Mouse (Mus musculus): ENCODE measurements around the gene 2010111I01Rik. TPM values are rescaled to one million over a fixed set of nuclear protein-coding genes. Genes with fewer than 3 reads are reported as not detected.
"Not testable (repeated sequence)": the region's sequence is repeated elsewhere in the genome, so short reads cannot be mapped to it uniquely, and the experiment has no call there.

2010111I01Rik gene
- polyA plus RNA-seq, 1 experiment, result 26.6 TPM

DNA sequence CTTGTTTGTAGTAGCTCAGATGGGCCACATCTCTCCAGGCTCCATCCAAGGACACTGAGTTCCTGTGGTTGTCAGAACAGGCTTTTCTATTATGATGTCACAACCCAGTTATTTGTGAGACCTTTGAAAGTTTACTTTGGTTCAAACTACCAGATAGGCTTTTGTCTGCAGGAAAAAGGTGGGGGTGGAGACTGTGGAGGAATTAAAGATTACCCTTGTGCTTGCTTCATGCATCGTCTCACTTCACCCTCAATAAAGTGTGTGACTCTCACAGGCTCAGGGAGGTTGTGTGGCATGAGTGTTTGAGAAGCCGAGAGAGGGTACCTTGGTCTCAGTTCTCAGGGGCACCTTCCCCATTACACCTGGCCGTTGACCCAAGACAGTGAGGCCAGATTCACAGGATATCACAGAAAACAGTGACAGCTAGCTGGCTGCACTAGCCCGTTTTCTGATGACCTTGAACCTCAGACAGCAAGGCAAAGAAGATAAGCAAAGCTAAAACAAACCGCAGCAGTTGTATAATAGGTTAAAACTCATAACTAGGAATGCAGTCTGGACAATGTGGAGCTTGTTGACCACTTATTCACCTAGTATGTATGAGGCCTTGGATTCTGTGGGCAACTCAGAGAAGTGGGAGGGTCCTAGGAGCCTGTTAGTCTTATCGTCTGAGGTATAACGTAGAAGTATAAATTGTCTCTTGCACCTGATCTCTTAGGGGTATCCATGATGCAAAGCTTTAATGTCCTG lies 266.4 kb downstream of the 2010111I01Rik start:
- no peaks in the 10 kb centered on the region for H3K27me3 ChIP-seq (ENCODE audit: control insufficient read depth, insufficient read depth, low read length)
- peak overlapping the region; percentile 27; the same call in 1 of the 2 replicates for H3K27ac ChIP-seq (ENCODE audit: control insufficient read depth, insufficient read depth, low read depth, low read length)
- no peak overlapping the region for H3K4me3 ChIP-seq (ENCODE audit: control insufficient read depth, low read depth, low read length)
- TF ChIP-seq CTCF (IDR thresholded peaks at IDR 0.05; ENCODE audit: control insufficient read depth, insufficient read depth, insufficient replicate concordance, low read depth, low read length), result no peak
- no peak for TF ChIP-seq POLR2A (IDR thresholded peaks at IDR 0.05; ENCODE audit: control insufficient read depth, low read depth, low read length)
- H3K36me3 ChIP-seq (ENCODE audit: control insufficient read depth, insufficient read depth, low read length), result no peaks in the 10 kb centered on the region
- peaks cover 2% of the 10 kb centered on the region; the same call in 1 of the 2 replicates for H3K4me1 ChIP-seq (ENCODE audit: control insufficient read depth, insufficient read depth, low read length)

GRCm38 (mm10) chr13:63231702-63232070 lies 267.0 kb downstream of the 2010111I01Rik start:
- Histone ChIP-seq H3K4me3 (ENCODE audit: control insufficient read depth, low read depth, low read length) (no peak overlapping the region), H3K4me1 (ENCODE audit: control insufficient read depth, insufficient read depth, low read length) (peaks cover 2% of the 10 kb centered on the region; the same call in 1 of the 2 replicates), H3K27me3 (ENCODE audit: control insufficient read depth, insufficient read depth, low read length) (no peaks in the 10 kb centered on the region), H3K36me3 (ENCODE audit: control insufficient read depth, insufficient read depth, low read length) (no peaks in the 10 kb centered on the region), H3K27ac (ENCODE audit: control insufficient read depth, insufficient read depth, low read depth, low read length) (peak overlapping the region; percentile 27; the same call in 1 of the 2 replicates)
- TF ChIP-seq CTCF (IDR thresholded peaks at IDR 0.05; ENCODE audit: control insufficient read depth, insufficient read depth, insufficient replicate concordance, low read depth, low read length), result no peak
- TF ChIP-seq POLR2A (IDR thresholded peaks at IDR 0.05; ENCODE audit: control insufficient read depth, low read depth, low read length), result no peak

GRCm38 (mm10) chr13:63232558-63232957 lies 267.9 kb downstream of the 2010111I01Rik start:
- Histone ChIP-seq H3K27ac (ENCODE audit: control insufficient read depth, insufficient read depth, low read depth, low read length) (no peak overlapping the region; the same call in 1 of the 2 replicates), H3K27me3 (ENCODE audit: control insufficient read depth, insufficient read depth, low read length) (no peaks in the 10 kb centered on the region)
- TF ChIP-seq POLR2A (IDR thresholded peaks at IDR 0.05; ENCODE audit: control insufficient read depth, low read depth, low read length), result no peak
- TF ChIP-seq CTCF (IDR thresholded peaks at IDR 0.05; ENCODE audit: control insufficient read depth, insufficient read depth, insufficient replicate concordance, low read depth, low read length), result no peak

DNA sequence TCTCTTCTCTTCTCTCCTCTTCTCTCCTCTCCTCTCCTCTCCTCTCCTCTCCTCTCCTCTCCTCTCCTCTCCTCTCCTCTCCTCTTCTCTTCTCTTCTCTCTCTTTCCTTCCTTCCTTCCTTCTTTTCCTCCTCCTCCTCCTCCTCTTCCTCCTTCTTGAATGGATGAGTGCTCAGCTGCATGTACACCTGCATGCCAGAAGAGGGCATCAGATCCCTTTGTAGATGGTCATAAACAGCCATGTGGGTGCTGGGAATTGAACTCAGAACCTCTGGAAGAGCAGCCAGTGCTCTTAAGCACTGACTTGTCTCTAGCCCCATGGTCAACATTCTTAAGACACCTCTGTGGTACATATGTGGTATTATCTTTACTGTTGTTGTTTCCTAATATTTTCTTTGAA lies 269.8 kb downstream of the 2010111I01Rik start:
- not testable (repeated sequence) for H3K4me3 ChIP-seq (ENCODE audit: control insufficient read depth, low read depth, low read length); H3K27ac ChIP-seq (ENCODE audit: control insufficient read depth, insufficient read depth, low read depth, low read length); H3K36me3 ChIP-seq (ENCODE audit: control insufficient read depth, insufficient read depth, low read length); H3K4me1 ChIP-seq (ENCODE audit: control insufficient read depth, insufficient read depth, low read length); H3K27me3 ChIP-seq (ENCODE audit: control insufficient read depth, insufficient read depth, low read length)

More at GRCm38 (mm10) chr13:63232558-63232957, 267.9 kb downstream of the 2010111I01Rik start:
- Histone ChIP-seq H3K4me1 (ENCODE audit: control insufficient read depth, insufficient read depth, low read length) (peaks cover 2% of the 10 kb centered on the region; the same call in 1 of the 2 replicates), H3K36me3 (ENCODE audit: control insufficient read depth, insufficient read depth, low read length) (no peaks in the 10 kb centered on the region), H3K4me3 (ENCODE audit: control insufficient read depth, low read depth, low read length) (no peak overlapping the region)

DNA sequence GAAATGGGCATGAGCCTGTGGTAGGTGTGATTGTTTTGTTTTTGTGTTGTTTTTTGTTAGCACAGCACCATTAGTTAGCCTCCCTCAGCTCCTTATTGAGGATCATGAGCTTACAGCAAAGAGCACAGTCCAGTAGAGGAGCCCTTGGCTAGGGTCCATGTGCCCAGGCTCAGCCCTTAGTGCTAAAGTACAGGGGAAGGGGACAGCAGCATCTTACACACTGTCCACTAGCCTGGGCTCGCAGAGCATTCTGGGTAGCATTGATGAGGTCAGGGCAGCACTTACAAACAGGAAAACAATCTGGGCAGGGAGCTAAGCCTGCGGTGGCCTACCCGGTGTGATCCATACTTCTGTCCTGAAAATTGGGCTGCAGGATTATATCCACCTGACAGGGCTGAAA lies 270.9 kb downstream of the 2010111I01Rik start:
- no peak for TF ChIP-seq CTCF (IDR thresholded peaks at IDR 0.05; ENCODE audit: control insufficient read depth, insufficient read depth, insufficient replicate concordance, low read depth, low read length)
- no peak for TF ChIP-seq POLR2A (IDR thresholded peaks at IDR 0.05; ENCODE audit: control insufficient read depth, low read depth, low read length)
- Histone ChIP-seq H3K4me1 (ENCODE audit: control insufficient read depth, insufficient read depth, low read length) (peaks cover 5% of the 10 kb centered on the region), H3K4me3 (ENCODE audit: control insufficient read depth, low read depth, low read length) (no peak overlapping the region), H3K27ac (ENCODE audit: control insufficient read depth, insufficient read depth, low read depth, low read length) (no peak overlapping the region), H3K36me3 (ENCODE audit: control insufficient read depth, insufficient read depth, low read length) (no peaks in the 10 kb centered on the region), H3K27me3 (ENCODE audit: control insufficient read depth, insufficient read depth, low read length) (no peaks in the 10 kb centered on the region)

DNA sequence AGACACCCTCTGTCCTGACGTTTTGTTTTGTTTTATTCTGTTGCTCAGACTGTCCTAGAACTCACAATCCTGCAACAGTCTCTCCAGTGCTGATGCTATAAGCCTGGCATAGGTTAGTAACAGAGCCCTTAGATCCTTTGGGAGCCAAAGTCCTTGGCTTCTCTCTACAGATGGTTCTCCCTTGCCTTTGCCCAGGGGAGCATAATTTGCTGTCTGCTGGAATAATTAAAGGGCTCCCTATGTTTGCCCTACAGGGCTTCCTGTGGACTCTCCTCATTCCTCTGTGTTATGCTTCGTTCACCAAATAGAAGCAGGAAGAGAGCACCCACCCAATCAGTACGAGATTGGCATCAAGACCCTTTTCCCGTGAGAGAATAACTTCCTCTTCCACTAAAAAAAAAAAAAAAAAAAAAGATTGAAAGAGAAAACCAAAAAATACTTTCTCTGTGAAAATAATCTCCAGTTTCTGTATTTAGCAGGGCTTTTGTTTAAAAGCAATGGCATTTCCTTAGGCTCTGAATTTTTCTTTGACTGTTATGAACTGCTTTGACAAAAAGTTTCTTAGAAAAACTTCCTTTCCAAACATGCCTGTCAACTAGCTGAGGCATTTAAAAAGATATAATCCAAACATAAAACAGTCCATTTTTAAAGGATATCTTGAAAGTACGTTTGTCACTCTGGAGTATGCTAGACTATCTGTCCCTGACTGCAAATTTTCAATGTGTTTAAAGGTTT lies 271.6 kb downstream of the 2010111I01Rik start:
- Histone ChIP-seq H3K36me3 (ENCODE audit: control insufficient read depth, insufficient read depth, low read length) (no peaks in the 10 kb centered on the region), H3K27me3 (ENCODE audit: control insufficient read depth, insufficient read depth, low read length) (no peaks in the 10 kb centered on the region), H3K4me1 (ENCODE audit: control insufficient read depth, insufficient read depth, low read length) (peaks cover 5% of the 10 kb centered on the region), H3K4me3 (ENCODE audit: control insufficient read depth, low read depth, low read length) (no peak overlapping the region), H3K27ac (ENCODE audit: control insufficient read depth, insufficient read depth, low read depth, low read length) (no peak overlapping the region)
- TF ChIP-seq POLR2A (IDR thresholded peaks at IDR 0.05; ENCODE audit: control insufficient read depth, low read depth, low read length) (no peak), CTCF (IDR thresholded peaks at IDR 0.05; ENCODE audit: control insufficient read depth, insufficient read depth, insufficient replicate concordance, low read depth, low read length) (no peak)

DNA sequence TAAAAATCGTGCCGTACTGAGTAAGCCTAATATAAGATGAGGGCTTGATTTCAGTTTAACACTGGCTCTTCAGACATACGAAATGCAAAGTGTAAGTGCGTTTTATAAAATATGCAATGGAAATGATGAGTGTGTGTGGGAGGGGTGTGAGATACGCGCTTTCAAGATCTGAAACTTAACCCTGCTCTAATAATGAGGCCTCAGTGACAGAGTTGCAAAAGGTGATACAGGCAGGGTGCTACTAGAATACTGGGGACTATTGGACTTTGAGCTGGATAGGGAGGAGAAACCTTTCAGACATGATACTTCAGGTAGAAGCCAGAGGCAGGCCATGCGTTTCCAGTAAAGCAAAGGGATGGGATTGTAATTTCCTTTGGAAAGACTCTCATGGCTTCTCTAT lies 273.4 kb downstream of the 2010111I01Rik start:
- Histone ChIP-seq H3K27me3 (ENCODE audit: control insufficient read depth, insufficient read depth, low read length) (no peaks in the 10 kb centered on the region), H3K4me3 (ENCODE audit: control insufficient read depth, low read depth, low read length) (no peak overlapping the region), H3K36me3 (ENCODE audit: control insufficient read depth, insufficient read depth, low read length) (no peaks in the 10 kb centered on the region), H3K4me1 (ENCODE audit: control insufficient read depth, insufficient read depth, low read length) (peaks cover 3% of the 10 kb centered on the region; the same call in 1 of the 2 replicates), H3K27ac (ENCODE audit: control insufficient read depth, insufficient read depth, low read depth, low read length) (no peak overlapping the region)
- TF ChIP-seq CTCF (IDR thresholded peaks at IDR 0.05; ENCODE audit: control insufficient read depth, insufficient read depth, insufficient replicate concordance, low read depth, low read length), result no peak
- no peak for TF ChIP-seq POLR2A (IDR thresholded peaks at IDR 0.05; ENCODE audit: control insufficient read depth, low read depth, low read length)
